Mouse (Mus musculus): ENCODE data around the gene Exoc7. TPM values are rescaled to one million over a fixed set of nuclear protein-coding genes. Genes with fewer than 3 reads are reported as not detected.

Exoc7 gene
- 56.5 and 60.5 TPM in 2 replicates for polyA plus RNA-seq (2016; fragmentation: Nextera tagmentation; extraction: Ambion mirVana)

DNA sequence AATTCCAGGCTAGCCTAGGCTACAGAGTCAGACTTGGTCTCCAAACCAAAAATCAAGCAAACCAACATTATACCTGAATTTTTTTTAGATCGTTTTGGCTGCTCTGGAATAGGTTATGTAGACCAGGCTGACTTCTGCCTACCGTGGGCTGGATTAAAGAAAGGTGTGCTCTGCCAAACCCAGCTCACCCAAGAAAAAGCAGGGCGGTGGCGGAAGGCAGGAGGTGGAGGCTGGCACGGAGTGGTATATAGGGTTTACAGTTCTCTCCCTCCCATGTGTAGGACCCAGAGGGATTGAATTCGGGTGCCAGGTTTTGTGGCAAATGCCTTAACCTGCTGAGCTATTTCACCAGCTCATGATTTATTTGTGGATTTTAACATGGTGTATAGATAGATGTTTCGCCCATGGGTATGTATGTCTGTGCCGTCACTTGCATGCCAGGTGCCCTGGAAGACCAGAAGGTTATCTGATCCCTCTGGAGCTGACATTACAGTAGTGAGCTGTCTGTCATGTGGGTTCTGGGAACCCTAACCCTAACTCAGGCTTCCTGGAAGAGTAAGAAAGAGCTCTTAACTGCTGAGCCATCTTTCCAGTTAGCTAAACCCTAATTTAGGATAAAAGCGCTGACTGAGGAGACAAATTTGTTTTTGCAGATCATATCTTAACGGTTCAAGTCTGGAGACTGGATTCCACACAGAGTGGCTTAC lies at the start of gene Exoc7:
TSS of gene Exoc7 (minus strand) at position 215 of the 707 bp plus-strand sequence.
- H3K36me3 ChIP-seq (replicated peaks) = peaks cover 32% of the 10 kb centered on the region
- H3K9me3 ChIP-seq = no peaks in the 10 kb centered on the region
- H3K4me1 ChIP-seq = peaks cover 13% of the 10 kb centered on the region
- peak within 1 kb of the TSS; percentile 85 for H3K27ac ChIP-seq
- H3K4me3 ChIP-seq = peak within 1 kb of the TSS; percentile 82
- WGBS = 86% methylated on average over 10 of the region's 10 CpGs
- no peak for DNase-seq (ENCODE audit: extremely low spot score, low spot score)
- peaks cover 13% of the 10 kb centered on the region; the same call in 1 of the 2 replicates for H3K27me3 ChIP-seq (ENCODE audit: poor library complexity, severe bottlenecking)

DNA sequence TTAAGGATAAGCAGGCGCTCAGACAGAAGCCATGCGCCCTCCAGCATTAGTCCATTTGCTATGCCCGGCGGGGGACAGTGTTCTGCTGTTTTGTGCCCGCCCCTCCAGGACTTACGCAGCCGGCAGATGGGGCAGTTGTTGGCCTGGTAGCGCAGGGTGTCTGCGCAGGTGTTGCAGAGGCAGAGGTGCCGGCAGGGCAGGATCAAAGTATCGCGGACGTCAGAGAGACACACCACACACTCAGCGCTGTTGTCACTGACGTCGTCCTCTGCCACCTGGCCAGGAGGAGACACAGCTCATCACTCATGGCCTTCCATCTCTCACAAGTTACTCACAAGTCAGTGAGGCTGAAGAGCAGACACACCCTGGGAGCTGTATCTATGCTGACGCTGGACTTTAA lies 47.5 kb upstream of the Exoc7 start:
- Histone ChIP-seq H3K36me3 (replicated peaks) (peaks cover 36% of the 10 kb centered on the region), H3K9me3 (no peaks in the 10 kb centered on the region; the same call in 1 of the 2 replicates), H3K4me1 (peaks cover 14% of the 10 kb centered on the region), H3K4me3 (no peak overlapping the region), H3K27ac (no peak overlapping the region), H3K27me3 (ENCODE audit: poor library complexity, severe bottlenecking) (peaks cover 8% of the 10 kb centered on the region; the same call in 1 of the 2 replicates)
- 32% methylated on average over 17 of the region's 17 CpGs for WGBS
- DNase-seq (ENCODE audit: extremely low spot score, low spot score) = no peak

- no peak for DNase-seq (ENCODE audit: extremely low spot score, low spot score)
- WGBS = 95% methylated on average over 8 of the region's 8 CpGs
- Histone ChIP-seq H3K36me3 (replicated peaks) (peaks cover 28% of the 10 kb centered on the region), H3K9me3 (no peaks in the 10 kb centered on the region; the same call in 1 of the 2 replicates), H3K4me3 (no peak overlapping the region), H3K4me1 (peaks cover 9% of the 10 kb centered on the region), H3K27me3 (ENCODE audit: poor library complexity, severe bottlenecking) (peaks cover 8% of the 10 kb centered on the region; the same call in 1 of the 2 replicates), H3K27ac (no peak overlapping the region)
Measured at GRCm38 (mm10) chr11:116353535-116353934, 46.5 kb upstream of the Exoc7 start.

DNA sequence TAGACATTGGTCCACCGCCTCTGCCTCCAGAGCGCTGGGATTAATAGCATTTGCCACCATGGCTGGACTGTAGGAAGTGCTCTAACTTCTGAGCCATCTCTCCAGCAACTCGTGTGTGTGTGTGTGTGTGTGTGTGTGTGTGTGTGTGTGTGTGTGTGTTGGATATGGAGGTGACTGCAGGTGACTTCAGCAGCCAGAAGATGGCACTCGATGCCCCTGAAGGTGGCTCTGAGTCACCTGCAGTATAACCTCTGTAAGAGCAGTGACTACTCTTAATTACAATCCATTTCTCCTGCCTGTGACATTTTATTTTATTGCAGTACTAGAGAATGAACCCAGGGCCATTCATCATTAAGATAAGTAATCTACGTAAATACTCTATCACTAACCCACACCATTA lies 44.3 kb upstream of the Exoc7 start:
- no peaks in the 10 kb centered on the region; the same call in 1 of the 2 replicates for H3K9me3 ChIP-seq
- no peak overlapping the region for H3K4me3 ChIP-seq
- DNase-seq (ENCODE audit: extremely low spot score, low spot score) = no peak
- peaks cover 8% of the 10 kb centered on the region; the same call in 1 of the 2 replicates for H3K27me3 ChIP-seq (ENCODE audit: poor library complexity, severe bottlenecking)
- H3K4me1 ChIP-seq = peaks cover 11% of the 10 kb centered on the region; the same call in 1 of the 2 replicates
- H3K36me3 ChIP-seq (replicated peaks) = peaks cover 38% of the 10 kb centered on the region
- 90% methylated on average over 5 of the region's 5 CpGs for WGBS
- no peak overlapping the region for H3K27ac ChIP-seq

DNA sequence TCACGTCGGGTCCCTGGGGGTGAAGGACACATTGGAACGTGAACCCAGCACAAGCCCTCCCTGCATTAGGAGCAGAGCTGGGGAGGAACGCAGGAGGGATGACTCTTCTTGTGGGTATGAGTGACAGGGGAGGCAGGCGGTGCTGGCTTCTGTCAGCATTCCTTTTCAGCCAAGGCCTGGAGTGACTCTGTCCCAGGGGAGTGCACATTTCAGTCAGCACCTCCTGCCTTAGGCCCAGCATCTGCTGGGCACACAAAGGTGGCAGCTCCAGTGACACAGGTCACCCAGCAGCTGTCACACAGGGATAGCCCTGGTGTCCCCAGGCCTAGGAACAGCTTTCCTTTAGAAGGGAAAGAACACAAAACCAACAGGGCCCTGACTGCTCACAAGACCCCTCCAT lies 40.9 kb upstream of the Exoc7 start:
- DNase-seq (ENCODE audit: extremely low spot score, low spot score) = no peak
- WGBS = 79% methylated on average over 5 of the region's 5 CpGs
- H3K9me3 ChIP-seq = no peaks in the 10 kb centered on the region
- H3K4me3 ChIP-seq = no peak overlapping the region
- peaks cover 34% of the 10 kb centered on the region for H3K36me3 ChIP-seq (replicated peaks)
- no peak overlapping the region for H3K27ac ChIP-seq
- no peaks in the 10 kb centered on the region for H3K27me3 ChIP-seq (ENCODE audit: poor library complexity, severe bottlenecking)
- 0 out of 2 replicates have a peak, but pooled peaks cover 4% of the 10 kb centered on the region for H3K4me1 ChIP-seq

- no peak for DNase-seq (ENCODE audit: extremely low spot score, low spot score)
- WGBS = 79% methylated on average over 7 of the region's 7 CpGs
- H3K27ac ChIP-seq = 0 out of 2 replicates have a peak overlapping the region, but pooled peaks have one; percentile 2
- H3K4me1 ChIP-seq = 0 out of 2 replicates have a peak, but pooled peaks cover 4% of the 10 kb centered on the region
- no peaks in the 10 kb centered on the region for H3K27me3 ChIP-seq (ENCODE audit: poor library complexity, severe bottlenecking)
- H3K36me3 ChIP-seq (replicated peaks) = peaks cover 35% of the 10 kb centered on the region
- H3K4me3 ChIP-seq = no peak overlapping the region
- H3K9me3 ChIP-seq = no peaks in the 10 kb centered on the region
Measured at GRCm38 (mm10) chr11:116347012-116347411, 40.0 kb upstream of the Exoc7 start.

DNA sequence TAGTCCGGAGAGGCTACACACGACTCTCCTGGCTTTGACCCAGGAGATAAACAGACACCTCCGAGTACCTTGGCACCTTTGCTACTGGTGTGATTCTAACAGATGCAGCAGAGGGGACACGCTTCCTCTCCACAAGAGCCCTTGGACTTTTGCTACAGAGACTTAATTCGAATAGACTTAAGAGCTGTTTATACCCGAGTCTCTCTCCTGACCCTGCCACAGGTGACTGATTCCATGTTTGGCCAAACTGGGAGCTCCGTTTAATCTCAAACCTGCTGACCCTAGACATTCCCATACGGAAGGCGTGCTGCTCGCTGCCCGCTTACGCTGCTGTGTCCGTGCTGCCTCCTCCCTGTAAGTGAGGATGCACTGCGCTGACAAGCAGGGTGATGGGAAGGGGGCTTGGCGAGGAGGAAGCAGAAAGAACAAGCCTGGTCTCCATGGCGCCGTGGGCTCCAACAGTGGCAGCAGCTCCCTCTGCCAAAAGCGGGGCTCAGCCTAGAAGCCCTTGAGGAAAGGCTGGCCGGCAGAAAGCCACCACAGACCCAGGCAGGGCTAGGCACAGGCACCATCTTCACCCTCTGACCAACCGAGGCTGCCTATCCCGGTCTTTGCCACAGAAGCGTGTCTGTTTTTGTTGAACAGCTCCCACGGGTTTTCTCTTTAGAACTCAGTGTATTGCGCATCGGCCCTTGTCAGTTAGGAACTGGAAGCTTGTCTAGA lies 35.2 kb upstream of the Exoc7 start:
- no peak for DNase-seq (ENCODE audit: extremely low spot score, low spot score)
- H3K27ac ChIP-seq = peak overlapping the region; percentile 51; the same call in 1 of the 2 replicates
- peaks cover 9% of the 10 kb centered on the region for H3K4me1 ChIP-seq
- WGBS = 76% methylated on average over 25 of the region's 25 CpGs
- no peaks in the 10 kb centered on the region for H3K9me3 ChIP-seq
- peaks cover 17% of the 10 kb centered on the region for H3K27me3 ChIP-seq (ENCODE audit: poor library complexity, severe bottlenecking)
- peaks cover 28% of the 10 kb centered on the region for H3K36me3 ChIP-seq (replicated peaks)
- no peak overlapping the region for H3K4me3 ChIP-seq

- Histone ChIP-seq H3K9me3 (no peaks in the 10 kb centered on the region), H3K4me3 (no peak overlapping the region), H3K27me3 (ENCODE audit: poor library complexity, severe bottlenecking) (peaks cover 61% of the 10 kb centered on the region), H3K36me3 (replicated peaks) (peaks cover 4% of the 10 kb centered on the region; the same call in 1 of the 2 replicates), H3K27ac (peak overlapping the region; percentile 13; the same call in 1 of the 2 replicates), H3K4me1 (peaks cover 52% of the 10 kb centered on the region)
- no peak for DNase-seq (ENCODE audit: extremely low spot score, low spot score)
- WGBS = 86% methylated on average over 6 of the region's 6 CpGs
Measured at GRCm38 (mm10) chr11:116337531-116337930, 30.5 kb upstream of the Exoc7 start.

GRCm38 (mm10) chr11:116337000-116337399 lies 30.0 kb upstream of the Exoc7 start:
- WGBS = 75% methylated on average over 12 of the region's 12 CpGs
- peaks cover 66% of the 10 kb centered on the region for H3K27me3 ChIP-seq (ENCODE audit: poor library complexity, severe bottlenecking)
- peak overlapping the region; percentile 13; the same call in 1 of the 2 replicates for H3K27ac ChIP-seq
- H3K4me3 ChIP-seq = no peak overlapping the region
- H3K9me3 ChIP-seq = no peaks in the 10 kb centered on the region
- peaks cover 4% of the 10 kb centered on the region; the same call in 1 of the 2 replicates for H3K36me3 ChIP-seq (replicated peaks)
- no peak for DNase-seq (ENCODE audit: extremely low spot score, low spot score)
- peaks cover 57% of the 10 kb centered on the region for H3K4me1 ChIP-seq

- H3K9me3 ChIP-seq = no peaks in the 10 kb centered on the region
- 0 out of 2 replicates have a peak overlapping the region, but pooled peaks have one; percentile 92 for H3K27ac ChIP-seq
- peaks cover 63% of the 10 kb centered on the region for H3K4me1 ChIP-seq
- H3K4me3 ChIP-seq = peak overlapping the region; percentile 75
- DNase-seq (ENCODE audit: extremely low spot score, low spot score) = no peak
- peaks cover 72% of the 10 kb centered on the region for H3K27me3 ChIP-seq (ENCODE audit: poor library complexity, severe bottlenecking)
- peaks cover 4% of the 10 kb centered on the region; the same call in 1 of the 2 replicates for H3K36me3 ChIP-seq (replicated peaks)
- 90% methylated on average over 4 of the region's 4 CpGs for WGBS
Measured at GRCm38 (mm10) chr11:116336393-116336792, 29.4 kb upstream of the Exoc7 start.

GRCm38 (mm10) chr11:116335244-116336036 lies 28.4 kb upstream of the Exoc7 start, which contains the start of gene Foxj1:
Gene Foxj1 (minus strand): TSS chr11:116335399.
- WGBS = under 1% methylated on average over 61 of the region's 61 CpGs
- peaks cover 4% of the 10 kb centered on the region; the same call in 1 of the 2 replicates for H3K36me3 ChIP-seq (replicated peaks)
- peak within 1 kb of the TSS; percentile 92 for H3K27ac ChIP-seq
- peak within 1 kb of the TSS; percentile 75 for H3K4me3 ChIP-seq
- peaks cover 81% of the 10 kb centered on the region for H3K27me3 ChIP-seq (ENCODE audit: poor library complexity, severe bottlenecking)
- DNase-seq (ENCODE audit: extremely low spot score, low spot score) = peak; percentile 98
- no peaks in the 10 kb centered on the region for H3K9me3 ChIP-seq
- H3K4me1 ChIP-seq = peaks cover 73% of the 10 kb centered on the region

DNA sequence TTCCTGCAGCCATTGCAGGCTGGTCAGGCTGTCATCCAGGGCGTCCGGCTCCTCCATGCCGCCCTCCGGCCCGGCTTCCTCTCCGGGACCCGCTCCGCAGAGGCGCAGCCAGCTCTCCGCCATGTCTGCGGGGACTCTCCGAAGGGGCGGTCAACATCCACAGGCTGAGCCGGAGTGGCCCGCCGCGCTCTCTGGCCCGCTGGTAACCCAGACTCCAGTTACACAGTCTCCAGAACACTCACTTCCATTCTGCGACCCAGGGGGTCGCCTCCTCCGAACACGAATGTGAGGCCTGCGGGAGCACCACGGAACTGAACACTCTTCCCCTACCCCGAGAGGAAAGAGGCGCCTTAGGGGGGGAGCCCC lies 27.4 kb upstream of the Exoc7 start:
- Histone ChIP-seq H3K4me3 (peak overlapping the region; percentile 75), H3K4me1 (peaks cover 83% of the 10 kb centered on the region), H3K27ac (0 out of 2 replicates have a peak overlapping the region, but pooled peaks have one; percentile 92), H3K36me3 (replicated peaks) (peaks cover 4% of the 10 kb centered on the region; the same call in 1 of the 2 replicates), H3K27me3 (ENCODE audit: poor library complexity, severe bottlenecking) (peaks cover 81% of the 10 kb centered on the region), H3K9me3 (no peaks in the 10 kb centered on the region)
- 7% methylated on average over 26 of the region's 26 CpGs for WGBS
- no peak for DNase-seq (ENCODE audit: extremely low spot score, low spot score)

All from forebrain, embryonic 10.5 days (tissue).